Mouse (Mus musculus) heart, embryonic 12.5 days (tissue): ENCODE measurements around the gene Sez6l2. TPM values are rescaled to one million over a fixed set of nuclear protein-coding genes. Genes with fewer than 3 reads are reported as not detected.

ENCODE experiments used
- ATAC-seq: fragments of 200-750 bp; cut with Nextera tagmentation; 2 replicates; pipeline ENCODE4 v1.8.0; 2017; ENCODE audit warnings: moderate TSS enrichment, moderate library complexity; ENCODE audit not compliant: insufficient number of reproducible peaks, low FRiP score
- H3K27ac ChIP-seq: fragments of 300-500 bp; sonication (generic); 2 replicates; pipeline ENCODE4 v1.5.1; 2016; ENCODE audit warnings: mild to moderate bottlenecking, moderate library complexity; ENCODE audit not compliant: poor library complexity, severe bottlenecking
- H3K27me3 ChIP-seq: fragments of 300-500 bp; sonication (generic); replicated peaks from 2 replicates; pipeline ENCODE4 v1.6.1; 2016; ENCODE audit warnings: mild to moderate bottlenecking, moderate library complexity
- H3K36me3 ChIP-seq: fragments of 300-500 bp; sonication (generic); 2 replicates; pipeline ENCODE4 v1.6.1; 2016; ENCODE audit warnings: mild to moderate bottlenecking, moderate library complexity
- H3K4me1 ChIP-seq: fragments of 300-500 bp; sonication (generic); replicated peaks from 2 replicates; pipeline ENCODE4 v1.6.1; 2016; ENCODE audit warnings: mild to moderate bottlenecking
- H3K4me2 ChIP-seq: fragments of 300-500 bp; sonication (generic); 2 replicates; pipeline ENCODE4 v1.6.1; 2016; ENCODE audit warnings: mild to moderate bottlenecking, moderate library complexity
- H3K4me3 ChIP-seq: fragments of 300-500 bp; sonication (generic); 2 replicates; pipeline ENCODE4 v1.5.1; 2016; ENCODE audit warnings: mild to moderate bottlenecking
- H3K9ac ChIP-seq: fragments of 300-500 bp; sonication (generic); 2 replicates; pipeline ENCODE4 v1.6.1; 2016; ENCODE audit warnings: mild to moderate bottlenecking, moderate library complexity
- H3K9me3 ChIP-seq: fragments of 300-500 bp; sonication (generic); replicated peaks from 2 replicates; pipeline ENCODE4 v1.6.1; 2016; ENCODE audit warnings: mild to moderate bottlenecking, moderate library complexity
- WGBS: fragments of 180-500 bp; shearing (Covaris S2); methylation state at CpG from one replicate; pipeline ENCODE4 v1.1.7; 2016; 5-methylcytosine and 5-hydroxymethylcytosine counted together
- polyA plus RNA-seq: library from polyadenylated mRNA; unstranded; fragments of >200 nt; fragmentation: Nextera tagmentation; extraction: Ambion mirVana; gene quantifications from 2 replicates; pipeline ENCODE4 v1.2.1, GENCODE M21; 2016

Sez6l2 gene
- polyA plus RNA-seq, 1 experiment from 2014 or later: 0.11 TPM

DNA sequence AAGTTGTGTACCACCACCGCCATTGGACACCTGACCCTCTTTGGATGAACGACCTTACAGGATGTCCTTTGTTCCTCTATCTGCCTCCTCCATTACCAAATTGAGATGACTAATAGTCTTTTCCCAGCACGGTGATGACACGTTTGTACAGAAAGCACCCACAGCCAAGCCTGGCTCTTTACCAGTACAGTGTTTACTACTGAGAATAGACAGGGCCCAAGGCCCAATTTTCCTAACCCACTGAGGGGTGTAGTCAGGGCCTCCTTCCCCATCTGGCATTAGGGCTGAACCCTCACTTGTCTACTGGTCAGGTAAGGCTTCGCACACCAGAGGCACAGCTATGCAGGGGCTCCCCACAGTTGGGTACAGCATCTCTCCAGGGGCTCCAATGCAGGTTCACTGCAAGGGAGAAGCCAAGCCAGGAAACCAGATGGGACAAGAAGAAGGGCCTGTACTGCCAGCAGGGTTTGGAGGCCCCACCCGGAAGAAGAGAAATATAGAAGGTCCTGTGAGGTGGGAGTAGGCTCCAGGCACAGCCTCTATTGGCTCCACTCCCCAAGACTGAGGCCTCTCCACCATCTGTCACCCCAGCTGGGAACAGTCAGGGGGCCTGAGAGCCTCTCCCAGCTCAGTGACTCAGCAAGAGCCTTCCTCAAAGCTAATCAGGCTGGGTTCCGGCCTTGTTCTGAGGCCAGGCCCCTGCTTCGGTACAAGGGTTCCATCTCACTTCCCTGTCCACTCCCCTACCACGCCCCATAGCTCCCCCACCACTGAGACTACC, 58.1 kb downstream of the Sez6l2 start:
- H3K9me3 ChIP-seq: no peaks in the 10 kb centered on the region
- peak overlapping the region; percentile 21 for H3K9ac ChIP-seq
- peak overlapping the region; percentile 59 for H3K27ac ChIP-seq
- no peak overlapping the region for H3K4me3 ChIP-seq
- peaks cover 24% of the 10 kb centered on the region for H3K36me3 ChIP-seq
- peak; percentile 87 for ATAC-seq
- peaks cover 18% of the 10 kb centered on the region for H3K4me1 ChIP-seq
- no peaks in the 10 kb centered on the region for H3K27me3 ChIP-seq
- WGBS: 37% methylated on average over 9 of the region's 9 CpGs
- no peak overlapping the region for H3K4me2 ChIP-seq

DNA sequence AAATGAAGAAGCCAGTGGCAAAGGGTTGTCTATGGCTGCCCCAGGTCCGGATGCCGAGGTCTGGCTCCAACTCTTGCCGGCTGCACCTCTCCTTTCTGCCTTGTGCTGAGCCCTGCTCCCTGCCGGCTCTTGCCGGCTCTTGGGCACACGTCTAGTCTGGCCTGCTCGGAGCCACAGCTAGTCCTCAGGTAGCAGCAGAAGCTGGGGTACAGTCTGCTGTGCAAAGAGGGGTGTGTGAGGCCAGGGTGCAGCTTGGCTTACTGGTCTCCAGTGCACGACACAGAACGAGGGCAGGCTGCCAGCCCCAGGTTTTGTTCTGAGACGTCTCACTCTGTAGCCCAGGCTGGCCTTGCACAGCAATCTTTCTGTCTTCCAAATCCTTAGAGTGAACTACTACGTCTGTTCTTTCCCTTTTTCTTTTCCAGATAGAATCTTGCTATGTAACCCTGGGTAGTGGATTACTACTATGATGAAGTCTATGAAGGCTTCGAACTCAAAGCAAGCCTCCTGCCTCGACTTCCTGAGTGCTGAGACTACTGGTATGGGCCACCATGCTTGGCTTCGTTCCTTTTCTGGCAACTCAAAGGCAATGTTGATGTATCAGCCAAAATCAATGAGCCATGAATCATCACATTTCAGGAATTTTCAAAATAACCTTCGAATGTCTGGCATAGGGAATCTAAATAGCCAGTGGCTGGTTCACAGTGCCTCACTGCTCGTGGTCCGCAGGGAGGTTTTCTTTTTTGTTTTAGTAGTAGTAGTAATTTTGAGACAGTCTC, 59.1 kb downstream of the Sez6l2 start:
- no peak overlapping the region; the same call in 1 of the 2 replicates for H3K9ac ChIP-seq
- H3K4me1 ChIP-seq: peaks cover 28% of the 10 kb centered on the region
- no peaks in the 10 kb centered on the region for H3K9me3 ChIP-seq
- H3K27me3 ChIP-seq: no peaks in the 10 kb centered on the region
- no peak overlapping the region for H3K4me3 ChIP-seq
- peaks cover 27% of the 10 kb centered on the region for H3K36me3 ChIP-seq
- H3K4me2 ChIP-seq: no peak overlapping the region
- ATAC-seq: no peak
- H3K27ac ChIP-seq: peak overlapping the region; percentile 59; the same call in 1 of the 2 replicates
- WGBS: 76% methylated on average over 17 of the region's 17 CpGs

DNA sequence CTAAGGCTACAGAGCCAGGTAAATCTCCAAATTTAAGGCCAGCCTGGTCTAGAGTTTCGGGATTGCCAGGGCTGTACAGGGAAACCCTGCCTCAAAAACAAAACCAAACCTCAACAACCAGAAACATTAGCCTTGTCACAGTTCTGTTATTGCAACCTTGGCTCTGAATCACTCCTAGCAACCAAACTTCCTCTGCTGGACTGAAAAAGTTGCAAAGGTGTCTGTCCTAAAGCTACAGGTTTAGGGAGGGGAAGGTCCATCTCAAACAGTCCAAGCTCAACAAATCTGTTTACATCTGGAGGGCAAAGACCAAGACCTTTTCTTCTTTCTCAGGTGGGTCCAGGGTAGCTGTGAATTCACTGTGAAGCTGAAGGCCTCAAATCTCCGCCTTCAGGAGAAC, 60.7 kb downstream of the Sez6l2 start:
- no peak overlapping the region for H3K27ac ChIP-seq
- H3K36me3 ChIP-seq: peaks cover 36% of the 10 kb centered on the region
- no peaks in the 10 kb centered on the region for H3K27me3 ChIP-seq
- no peak for ATAC-seq
- H3K4me2 ChIP-seq: no peak overlapping the region
- no peaks in the 10 kb centered on the region for H3K9me3 ChIP-seq
- no peak overlapping the region for H3K4me3 ChIP-seq
- 88% methylated on average over 2 of the region's 2 CpGs for WGBS
- peaks cover 43% of the 10 kb centered on the region for H3K4me1 ChIP-seq
- H3K9ac ChIP-seq: no peak overlapping the region

DNA sequence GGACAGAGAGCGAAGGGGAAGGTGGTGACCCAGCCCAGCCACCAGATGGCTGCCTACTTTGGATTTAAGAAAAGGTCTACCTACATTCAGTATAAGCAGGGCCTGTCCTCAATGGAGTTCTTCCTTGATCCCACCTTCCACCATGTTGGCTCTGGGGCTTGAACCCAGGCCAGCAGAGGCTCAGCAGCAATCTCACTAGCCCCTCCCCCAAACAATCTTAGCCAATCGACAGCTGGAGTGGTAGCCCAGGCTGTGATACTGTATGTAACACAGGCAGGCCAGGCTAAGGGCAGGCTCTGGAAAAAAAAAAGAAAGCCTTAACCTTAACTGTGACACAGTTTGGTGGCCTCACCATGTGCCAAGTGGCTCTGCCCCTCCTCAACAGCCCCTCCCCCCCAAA, 61.4 kb downstream of the Sez6l2 start:
- no peak for ATAC-seq
- 70% methylated on average over 2 of the region's 2 CpGs for WGBS
- H3K4me3 ChIP-seq: no peak overlapping the region
- H3K27ac ChIP-seq: no peak overlapping the region
- no peak overlapping the region for H3K4me2 ChIP-seq
- peaks cover 43% of the 10 kb centered on the region for H3K4me1 ChIP-seq
- H3K27me3 ChIP-seq: no peaks in the 10 kb centered on the region
- H3K36me3 ChIP-seq: peaks cover 36% of the 10 kb centered on the region
- no peaks in the 10 kb centered on the region for H3K9me3 ChIP-seq
- no peak overlapping the region for H3K9ac ChIP-seq

DNA sequence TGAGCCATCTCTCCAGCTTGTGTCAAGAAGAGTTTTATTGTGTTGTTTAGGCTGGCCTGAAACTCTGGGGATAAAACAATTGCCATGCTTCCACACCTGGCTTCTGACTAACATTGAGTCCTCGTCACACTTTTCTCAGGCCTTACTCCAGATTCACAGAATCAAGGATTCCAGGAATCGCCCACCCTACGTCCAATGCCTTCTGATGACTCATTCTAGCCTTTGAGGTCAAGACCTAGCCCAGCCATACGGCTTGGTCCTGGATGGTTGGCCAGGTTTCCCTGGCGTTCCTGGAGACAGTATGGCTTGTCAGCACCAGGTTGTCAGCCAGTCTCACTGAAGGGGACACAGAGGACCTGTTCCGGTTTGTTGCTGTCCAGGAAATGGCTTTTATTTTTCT, 62.0 kb downstream of the Sez6l2 start:
- no peak overlapping the region for H3K27ac ChIP-seq
- 73% methylated on average over 6 of the region's 6 CpGs for WGBS
- no peak overlapping the region for H3K9ac ChIP-seq
- no peak overlapping the region for H3K4me2 ChIP-seq
- peaks cover 36% of the 10 kb centered on the region for H3K36me3 ChIP-seq
- no peaks in the 10 kb centered on the region for H3K9me3 ChIP-seq
- ATAC-seq: no peak
- peaks cover 43% of the 10 kb centered on the region for H3K4me1 ChIP-seq
- H3K4me3 ChIP-seq: no peak overlapping the region
- H3K27me3 ChIP-seq: no peaks in the 10 kb centered on the region

DNA sequence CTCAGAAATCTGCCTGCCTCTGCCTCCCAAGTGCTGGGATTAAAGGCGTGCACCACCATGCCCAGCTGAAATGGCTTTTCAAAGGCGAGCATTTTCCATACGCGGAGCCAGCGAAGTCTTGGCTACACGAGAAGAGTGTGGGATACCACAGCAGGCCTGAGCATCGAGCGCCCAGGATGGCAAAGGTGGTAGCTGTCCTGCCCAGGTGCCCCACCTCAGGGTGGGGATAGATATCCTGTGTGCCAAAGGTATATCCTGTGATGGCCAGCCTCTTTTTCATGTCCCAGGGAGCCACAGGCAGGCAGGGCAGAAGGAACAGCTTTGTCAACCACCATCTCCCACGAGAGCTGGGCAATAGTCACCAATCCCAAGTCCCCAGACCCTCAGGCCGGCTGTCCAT, 62.5 kb downstream of the Sez6l2 start:
- Histone ChIP-seq H3K4me1 (peaks cover 43% of the 10 kb centered on the region), H3K9me3 (no peaks in the 10 kb centered on the region), H3K36me3 (peaks cover 36% of the 10 kb centered on the region), H3K4me2 (no peak overlapping the region), H3K4me3 (no peak overlapping the region), H3K27me3 (no peaks in the 10 kb centered on the region), H3K9ac (no peak overlapping the region), H3K27ac (no peak overlapping the region)
- ATAC-seq: no peak
- WGBS: 95% methylated on average over 10 of the region's 10 CpGs

DNA sequence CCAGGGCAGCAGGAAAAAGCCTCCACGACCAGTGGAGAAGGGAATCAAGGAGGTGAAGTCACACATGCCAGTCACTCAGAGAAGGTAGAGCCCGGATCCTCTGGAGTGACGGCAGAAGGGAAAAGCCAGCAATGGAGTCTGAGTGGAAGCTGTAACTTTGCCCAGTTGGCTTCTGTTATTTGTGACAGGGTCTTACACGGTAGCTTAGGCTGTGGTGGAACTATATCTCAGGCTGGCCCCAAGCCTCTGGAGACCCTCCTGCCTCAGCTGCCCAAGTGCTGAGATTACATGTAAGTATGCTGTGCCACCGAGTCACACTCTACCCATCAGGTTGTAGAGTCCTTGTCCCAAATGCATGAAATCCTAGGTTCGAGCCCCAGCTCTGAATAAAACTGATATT, 63.0 kb downstream of the Sez6l2 start:
- H3K27me3 ChIP-seq: no peaks in the 10 kb centered on the region
- no peak overlapping the region for H3K4me3 ChIP-seq
- no peak for ATAC-seq
- 91% methylated on average over 6 of the region's 6 CpGs for WGBS
- H3K36me3 ChIP-seq: peaks cover 36% of the 10 kb centered on the region
- H3K4me1 ChIP-seq: peaks cover 40% of the 10 kb centered on the region
- no peak overlapping the region for H3K9ac ChIP-seq
- no peaks in the 10 kb centered on the region for H3K9me3 ChIP-seq
- no peak overlapping the region for H3K27ac ChIP-seq
- H3K4me2 ChIP-seq: peak overlapping the region; percentile 89

DNA sequence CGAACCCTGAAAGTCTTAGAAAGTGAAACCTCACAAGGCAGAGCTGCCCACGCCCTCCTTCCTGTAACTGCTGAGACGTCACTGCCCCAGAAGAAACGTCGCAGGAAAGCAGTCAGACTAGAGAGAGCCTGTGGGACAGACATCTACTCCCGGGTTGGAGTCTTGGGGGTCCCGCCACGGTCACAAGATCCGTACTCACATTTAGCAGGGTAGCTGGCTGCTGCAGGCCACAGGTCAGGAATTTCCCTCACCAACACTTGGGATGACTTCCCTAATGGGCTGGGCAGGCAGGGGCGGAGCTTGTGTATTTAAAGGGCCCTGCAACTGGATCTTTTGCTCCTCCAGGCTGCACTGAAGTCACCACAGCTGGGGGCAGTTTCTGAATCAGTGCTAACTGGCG, 64.0 kb downstream of the Sez6l2 start, which contains the start of gene Mvp:
TSS of gene Mvp (minus strand) at position 302 of the 400 bp plus-strand sequence.
- H3K36me3 ChIP-seq: peaks cover 36% of the 10 kb centered on the region
- H3K4me2 ChIP-seq: peak within 1 kb of the TSS; percentile 89
- ATAC-seq: no peak
- whole genome bisulfite sequencing: 33% methylated on average over 11 of the region's 11 CpGs
- H3K27me3 ChIP-seq: no peaks in the 10 kb centered on the region
- no peaks in the 10 kb centered on the region for H3K9me3 ChIP-seq
- peaks cover 34% of the 10 kb centered on the region for H3K4me1 ChIP-seq
- H3K9ac ChIP-seq: peak within 1 kb of the TSS; percentile 80
- H3K27ac ChIP-seq: peak within 1 kb of the TSS; percentile 36
- peak within 1 kb of the TSS; percentile 63 for H3K4me3 ChIP-seq

DNA sequence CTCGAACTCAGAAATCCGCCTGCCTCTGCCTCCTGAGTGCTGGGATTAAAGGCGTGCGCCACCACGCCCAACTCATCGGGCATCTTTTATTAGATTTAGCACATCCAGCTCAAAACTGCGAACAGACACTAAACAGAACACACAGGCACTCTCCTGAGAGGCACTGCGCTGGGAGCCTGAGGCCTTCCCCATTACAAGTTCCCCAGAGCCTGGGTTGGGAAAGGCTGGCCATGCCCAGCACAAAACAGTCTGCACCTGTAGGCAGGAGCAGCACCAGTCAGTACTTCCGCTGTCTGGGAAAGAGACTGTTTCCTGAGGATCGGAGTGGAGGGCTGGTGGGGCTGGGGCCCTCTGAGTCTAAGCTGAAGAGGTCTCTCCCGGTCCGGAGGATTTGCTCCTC, 64.6 kb downstream of the Sez6l2 start:
- ATAC-seq: no peak
- WGBS: 90% methylated on average over 12 of the region's 12 CpGs

DNA sequence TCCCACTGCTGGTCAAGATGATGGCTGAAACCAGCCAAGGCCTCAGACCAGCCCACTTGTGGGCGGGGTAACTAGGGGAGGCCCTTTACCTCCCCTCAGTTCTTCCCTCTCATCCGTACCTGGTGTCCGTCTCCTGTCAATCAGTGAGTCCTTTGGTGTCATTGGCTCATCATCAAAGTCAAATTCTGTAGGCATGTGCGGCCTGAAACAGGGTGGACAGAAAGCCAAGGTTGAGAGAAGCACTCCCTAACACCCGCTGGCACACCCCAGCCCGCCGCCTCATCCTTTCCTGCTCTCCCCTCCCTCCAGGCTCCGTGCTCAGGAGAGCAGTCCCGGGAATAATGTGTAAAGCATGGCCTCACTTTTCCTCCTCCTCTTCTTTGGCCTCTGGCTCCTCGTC, 65.7 kb downstream of the Sez6l2 start:
- Histone ChIP-seq H3K4me1 (peaks cover 42% of the 10 kb centered on the region), H3K4me2 (peak overlapping the region; percentile 89), H3K9me3 (no peaks in the 10 kb centered on the region), H3K27ac (peak overlapping the region; percentile 95), H3K4me3 (peak overlapping the region; percentile 63), H3K9ac (peak overlapping the region; percentile 80), H3K27me3 (no peaks in the 10 kb centered on the region), H3K36me3 (peaks cover 30% of the 10 kb centered on the region)
- peak; percentile 70 for ATAC-seq
- 1% methylated on average over 10 of the region's 10 CpGs for WGBS

More for the DNA sequence above, 64.6 kb downstream of the Sez6l2 start:
- Histone ChIP-seq H3K27ac (no peak overlapping the region; the same call in 1 of the 2 replicates), H3K4me1 (peaks cover 33% of the 10 kb centered on the region), H3K27me3 (no peaks in the 10 kb centered on the region), H3K36me3 (peaks cover 36% of the 10 kb centered on the region), H3K4me2 (peak overlapping the region; percentile 89), H3K9me3 (no peaks in the 10 kb centered on the region), H3K4me3 (no peak overlapping the region), H3K9ac (0 out of 2 replicates have a peak overlapping the region, but pooled peaks have one; percentile 66)

DNA sequence TGATC, 65.9 kb downstream of the Sez6l2 start, which contains the start of gene Pagr1b:
TSS of gene Pagr1b (minus strand) at position 4 of the 5 bp plus-strand sequence.
- Histone ChIP-seq H3K4me1 (peaks cover 44% of the 10 kb centered on the region), H3K4me2 (peak within 1 kb of the TSS; percentile 89), H3K9ac (peak within 1 kb of the TSS; percentile 80)

More for the DNA sequence above, 65.9 kb downstream of the Sez6l2 start, which contains the start of gene Pagr1b:
- no peaks in the 10 kb centered on the region for H3K27me3 ChIP-seq
- H3K9me3 ChIP-seq: no peaks in the 10 kb centered on the region
- ATAC-seq: no peak
- peaks cover 30% of the 10 kb centered on the region for H3K36me3 ChIP-seq
- H3K27ac ChIP-seq: peak within 1 kb of the TSS; percentile 95
- peak within 1 kb of the TSS; percentile 63 for H3K4me3 ChIP-seq
